Mouse (Mus musculus) heart, embryonic 12.5 days (tissue): ENCODE data around the gene Rhox3e. TPM values are rescaled to one million over a fixed set of nuclear protein-coding genes. Genes with fewer than 3 reads are reported as not detected.
"Not testable (repeated sequence)": the region's sequence is repeated elsewhere in the genome, so short reads cannot be mapped to it uniquely, and the experiment has no call there.

Experiments used
- ATAC-seq: fragments of 200-750 bp; cut with Nextera tagmentation; 2 replicates; pipeline ENCODE4 v1.8.0; 2017; ENCODE audit warnings: moderate TSS enrichment, moderate library complexity; ENCODE audit not compliant: insufficient number of reproducible peaks, low FRiP score
- H3K27ac ChIP-seq: fragments of 300-500 bp; sonication (generic); 2 replicates; pipeline ENCODE4 v1.5.1; 2016; ENCODE audit warnings: mild to moderate bottlenecking, moderate library complexity; ENCODE audit not compliant: poor library complexity, severe bottlenecking
- H3K27me3 ChIP-seq: fragments of 300-500 bp; sonication (generic); replicated peaks from 2 replicates; pipeline ENCODE4 v1.6.1; 2016; ENCODE audit warnings: mild to moderate bottlenecking, moderate library complexity
- H3K36me3 ChIP-seq: fragments of 300-500 bp; sonication (generic); 2 replicates; pipeline ENCODE4 v1.6.1; 2016; ENCODE audit warnings: mild to moderate bottlenecking, moderate library complexity
- H3K4me1 ChIP-seq: fragments of 300-500 bp; sonication (generic); replicated peaks from 2 replicates; pipeline ENCODE4 v1.6.1; 2016; ENCODE audit warnings: mild to moderate bottlenecking
- H3K4me2 ChIP-seq: fragments of 300-500 bp; sonication (generic); 2 replicates; pipeline ENCODE4 v1.6.1; 2016; ENCODE audit warnings: mild to moderate bottlenecking, moderate library complexity
- H3K4me3 ChIP-seq: fragments of 300-500 bp; sonication (generic); 2 replicates; pipeline ENCODE4 v1.5.1; 2016; ENCODE audit warnings: mild to moderate bottlenecking
- H3K9ac ChIP-seq: fragments of 300-500 bp; sonication (generic); 2 replicates; pipeline ENCODE4 v1.6.1; 2016; ENCODE audit warnings: mild to moderate bottlenecking, moderate library complexity
- H3K9me3 ChIP-seq: fragments of 300-500 bp; sonication (generic); replicated peaks from 2 replicates; pipeline ENCODE4 v1.6.1; 2016; ENCODE audit warnings: mild to moderate bottlenecking, moderate library complexity
- WGBS: fragments of 180-500 bp; shearing (Covaris S2); methylation state at CpG from one replicate; pipeline ENCODE4 v1.1.7; 2016; 5-methylcytosine and 5-hydroxymethylcytosine counted together
- polyA plus RNA-seq: library from polyadenylated mRNA; unstranded; fragments of >200 nt; fragmentation: Nextera tagmentation; extraction: Ambion mirVana; gene quantifications from 2 replicates; pipeline ENCODE4 v1.2.1, GENCODE M21; 2016

Gene Rhox3e
- not detected in 2 replicates for polyA plus RNA-seq

GRCm38 (mm10) chrX:37541719-37542118, at the start of gene Rhox3e:
Gene Rhox3e (plus strand): TSS chrX:37542019.
- 56% methylated on average over 1 of the region's 4 CpGs for WGBS
- not testable (repeated sequence) for H3K9ac ChIP-seq, H3K4me1 ChIP-seq, H3K4me3 ChIP-seq, H3K36me3 ChIP-seq, H3K27ac ChIP-seq, H3K27me3 ChIP-seq, ATAC-seq, H3K4me2 ChIP-seq, H3K9me3 ChIP-seq

- ATAC-seq, H3K36me3 ChIP-seq, H3K4me2 ChIP-seq, H3K4me3 ChIP-seq, H3K4me1 ChIP-seq, H3K27ac ChIP-seq, H3K9me3 ChIP-seq, H3K9ac ChIP-seq, H3K27me3 ChIP-seq: not testable (repeated sequence)
- WGBS = 87% methylated on average over 15 of the region's 18 CpGs
Measured at GRCm38 (mm10) chrX:37514059-37514458, 27.8 kb upstream of the Rhox3e start, which contains the start of gene Rhox4d. Gene Rhox4d (plus strand): TSS chrX:37514359.

GRCm38 (mm10) chrX:37530152-37530551, 11.7 kb upstream of the Rhox3e start, which contains the start of gene Rhox2e:
Gene Rhox2e (plus strand): TSS chrX:37530452.
- H3K9ac ChIP-seq, H3K27me3 ChIP-seq, H3K4me1 ChIP-seq, H3K4me2 ChIP-seq, ATAC-seq, H3K36me3 ChIP-seq, H3K27ac ChIP-seq, H3K4me3 ChIP-seq, H3K9me3 ChIP-seq: not testable (repeated sequence)
- 81% methylated on average over 3 of the region's 8 CpGs for WGBS

GRCm38 (mm10) chrX:37557112-37557511, 15.3 kb downstream of the Rhox3e start, which contains the start of gene Rhox4e:
Gene Rhox4e (plus strand): TSS chrX:37557412.
- H3K36me3 ChIP-seq, H3K27ac ChIP-seq, H3K9me3 ChIP-seq, ATAC-seq, H3K4me1 ChIP-seq, H3K9ac ChIP-seq, H3K4me3 ChIP-seq, H3K4me2 ChIP-seq, H3K27me3 ChIP-seq: not testable (repeated sequence)
- 94% methylated on average over 10 of the region's 18 CpGs for WGBS

GRCm38 (mm10) chrX:37571105-37571504, 29.3 kb downstream of the Rhox3e start, which contains the start of gene Rhox2f:
Gene Rhox2f (plus strand): TSS chrX:37571405.
- 91% methylated on average over 8 of the region's 8 CpGs for WGBS
- not testable (repeated sequence) for ATAC-seq, H3K27ac ChIP-seq, H3K4me3 ChIP-seq, H3K4me1 ChIP-seq, H3K4me2 ChIP-seq, H3K27me3 ChIP-seq, H3K9ac ChIP-seq, H3K36me3 ChIP-seq, H3K9me3 ChIP-seq

- not testable (repeated sequence) for H3K9me3 ChIP-seq, ATAC-seq, H3K4me1 ChIP-seq, H3K4me2 ChIP-seq, H3K27ac ChIP-seq, H3K27me3 ChIP-seq, H3K36me3 ChIP-seq, H3K4me3 ChIP-seq, H3K9ac ChIP-seq
- WGBS = 53% methylated on average over 2 of the region's 2 CpGs
Measured at GRCm38 (mm10) chrX:37572638-37573037, 30.8 kb downstream of the Rhox3e start.

GRCm38 (mm10) chrX:37580692-37581091, 38.9 kb downstream of the Rhox3e start, which contains the start of gene Rhox3f:
Gene Rhox3f (plus strand): TSS chrX:37580992.
- not testable (repeated sequence) for ATAC-seq, H3K4me2 ChIP-seq, H3K36me3 ChIP-seq, H3K9ac ChIP-seq, H3K27me3 ChIP-seq, H3K4me1 ChIP-seq, H3K9me3 ChIP-seq, H3K27ac ChIP-seq, H3K4me3 ChIP-seq

Other genes starting within 250 kb of the Rhox3e start
- gene Rhox3a2, start 162.0 kb upstream of the Rhox3e start, polyA plus RNA-seq = not detected in 2 replicates
- gene Rhox4a2, start 151.2 kb upstream of the Rhox3e start, polyA plus RNA-seq = 0.38 TPM in 1 of 2 replicates, not detected in the other
- gene Rhox2b, start 130.0 kb upstream of the Rhox3e start, polyA plus RNA-seq = not detected in 2 replicates
- not detected in 2 replicates for gene Rhox4b, start 109.5 kb upstream of the Rhox3e start, polyA plus RNA-seq
- gene Rhox2c, start 88.3 kb upstream of the Rhox3e start, polyA plus RNA-seq = not detected in 2 replicates
- gene Rhox3c, start 83.4 kb upstream of the Rhox3e start, polyA plus RNA-seq = not detected in 2 replicates
- gene Rhox4c, start 61.7 kb upstream of the Rhox3e start, polyA plus RNA-seq = not detected in 2 replicates
- gene Rhox2d, start 48.6 kb upstream of the Rhox3e start, polyA plus RNA-seq = not detected in 2 replicates
- gene Rhox4d, start 27.7 kb upstream of the Rhox3e start, polyA plus RNA-seq = not detected in 2 replicates
- not detected in 2 replicates for gene Rhox2e, start 11.6 kb upstream of the Rhox3e start, polyA plus RNA-seq
- not detected in 2 replicates for gene Rhox4e, start 15.4 kb downstream of the Rhox3e start, polyA plus RNA-seq
- gene Rhox2f, start 29.4 kb downstream of the Rhox3e start, polyA plus RNA-seq = not detected in 2 replicates
- gene Rhox3f, start 39.0 kb downstream of the Rhox3e start, polyA plus RNA-seq = not detected in 2 replicates
- not detected in 2 replicates for gene Rhox4f, start 65.7 kb downstream of the Rhox3e start, polyA plus RNA-seq
- not detected in 2 replicates for gene Rhox3g, start 86.6 kb downstream of the Rhox3e start, polyA plus RNA-seq
- gene Rhox2g, start 101.5 kb downstream of the Rhox3e start, polyA plus RNA-seq = not detected in 2 replicates
- gene Rhox4g, start 109.3 kb downstream of the Rhox3e start, polyA plus RNA-seq = not detected in 2 replicates
- not detected in 2 replicates for gene Rhox3h, start 126.7 kb downstream of the Rhox3e start, polyA plus RNA-seq
- not detected in 2 replicates for gene Rhox2h, start 131.3 kb downstream of the Rhox3e start, polyA plus RNA-seq